Mouse (Mus musculus) B cell, adult 67 days (primary cell): ENCODE data around the gene Cdk6. TPM values are rescaled to one million over a fixed set of nuclear protein-coding genes. Genes with fewer than 3 reads are reported as not detected.

Experiments used
- total RNA-seq, 2 experiments: library from RNA; stranded (reverse); gene quantifications; 4 replicates each; pipeline ENCODE4 v1.2.4; 2023

The Cdk6 gene
- 10 to 100 TPM; 34.1 to 44.0 TPM for total RNA-seq

DNA sequence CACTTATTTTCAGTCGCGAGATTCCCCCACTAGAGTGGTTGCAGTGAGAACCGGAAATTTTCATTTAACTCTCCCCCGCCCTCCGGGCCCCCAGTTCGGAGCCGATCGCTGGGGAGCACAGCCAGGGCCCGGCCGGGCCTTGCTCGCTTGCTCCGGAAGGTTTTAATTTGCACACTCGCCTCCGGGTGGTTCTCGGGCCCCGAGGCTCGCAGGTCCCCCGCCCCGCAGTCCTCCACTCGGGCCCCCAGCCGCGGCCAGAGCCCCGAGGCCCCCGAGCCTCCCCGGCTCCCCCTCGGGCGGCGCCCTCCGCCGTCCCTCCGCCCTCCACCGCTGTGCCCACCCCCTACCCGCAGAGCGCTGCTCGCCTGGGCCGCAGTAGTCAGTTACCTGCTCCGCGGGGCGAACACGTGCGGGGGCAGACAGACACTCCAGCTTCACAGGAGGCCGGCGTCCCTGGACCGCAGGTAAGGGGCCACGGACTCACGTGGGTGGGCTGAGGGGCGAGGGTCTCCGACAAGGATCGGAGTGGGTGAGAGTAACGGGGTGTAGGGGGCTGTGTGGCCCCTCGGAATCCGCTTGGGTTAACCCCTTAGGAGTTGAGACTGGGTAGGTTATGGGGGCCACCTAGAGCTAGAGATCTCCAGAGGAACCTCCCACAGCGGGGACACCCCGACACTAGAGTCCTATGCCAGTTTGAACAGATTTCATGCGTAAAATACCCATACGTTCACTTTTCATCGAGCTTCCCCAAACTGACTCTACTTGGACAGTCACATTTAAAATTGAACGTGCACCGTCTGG is at the start of gene Cdk6:
Cdk6 (plus strand) TSS at position 375 of the 801 bp plus-strand sequence.

GRCm38 (mm10) chr5:3543629-3544479 is 202.6 kb downstream of the Cdk6 start, which contains the start of gene Fam133b:
TSS of gene Fam133b (plus strand) at chr5:3543833.

GRCm38 (mm10) chr5:3571266-3571665 is 230.0 kb downstream of the Cdk6 start, which contains the start of gene 1700109H08Rik:
TSS of gene 1700109H08Rik (plus strand) at chr5:3571566.

Other genes starting within 250 kb of the Cdk6 start
- gene Fam133b, start 202.3 kb downstream of the Cdk6 start, total RNA-seq: 10 to 100 TPM; 83.3 to 86.2 TPM
- 10 to 100 TPM; 20.4 to 22.8 TPM for gene 1700109H08Rik, start 230.1 kb downstream of the Cdk6 start, total RNA-seq